Mouse (Mus musculus) stomach, embryonic 15.5 days (tissue): ENCODE results near the gene Fam71d. TPM values are rescaled to one million over a fixed set of nuclear protein-coding genes. Genes with fewer than 3 reads are reported as not detected.

Experiments
- ATAC-seq: fragments of 200-750 bp; cut with Nextera tagmentation; 2 replicates; pipeline ENCODE4 v1.8.0; 2017; ENCODE audit warnings: low read depth, moderate number of reproducible peaks, moderate TSS enrichment; ENCODE audit not compliant: insufficient read depth, low FRiP score
- H3K27ac ChIP-seq: fragments of 300-500 bp; sonication (generic); 2 replicates; pipeline ENCODE4 v1.5.1; 2015; ENCODE audit warnings: mild to moderate bottlenecking, inconsistent platforms
- H3K27me3 ChIP-seq: fragments of 300-500 bp; sonication (generic); replicated peaks from 2 replicates; pipeline ENCODE4 v1.6.1; 2015; ENCODE audit warnings: inconsistent platforms
- H3K36me3 ChIP-seq: fragments of 300-500 bp; sonication (generic); 2 replicates; pipeline ENCODE4 v1.6.1; 2015; ENCODE audit warnings: inconsistent platforms
- H3K4me1 ChIP-seq: fragments of 300-500 bp; sonication (generic); 2 replicates; pipeline ENCODE4 v1.6.1; 2015; ENCODE audit warnings: inconsistent platforms
- H3K4me2 ChIP-seq: fragments of 300-500 bp; sonication (generic); 2 replicates; pipeline ENCODE4 v1.6.1; 2015; ENCODE audit warnings: mild to moderate bottlenecking, inconsistent platforms
- H3K4me3 ChIP-seq: fragments of 300-500 bp; sonication (generic); replicated peaks from 2 replicates; pipeline ENCODE4 v1.5.1; 2015; ENCODE audit warnings: inconsistent platforms
- H3K9ac ChIP-seq: fragments of 300-500 bp; sonication (generic); 2 replicates; pipeline ENCODE4 v1.6.1; 2015; ENCODE audit warnings: inconsistent platforms
- H3K9me3 ChIP-seq: fragments of 300-500 bp; sonication (generic); 2 replicates; pipeline ENCODE4 v1.6.1; 2016; ENCODE audit warnings: inconsistent platforms
- WGBS: fragments of 180-500 bp; shearing (Covaris S2); methylation state at CpG from one replicate; pipeline ENCODE4 v1.1.7; 2015; 5-methylcytosine and 5-hydroxymethylcytosine counted together
- polyA plus RNA-seq: library from polyadenylated mRNA; unstranded; fragments of >200 nt; fragmentation: Nextera tagmentation; extraction: Ambion mirVana; gene quantifications from 2 replicates; pipeline ENCODE4 v1.2.1, GENCODE M21; 2015

The Fam71d gene
- polyA plus RNA-seq, 1 experiment from 2014 or later, result not detected

GRCm38 (mm10) chr12:78727723-78728122, 36.4 kb downstream of the Fam71d start:
- WGBS, result 45% methylated on average over 4 of the region's 4 CpGs
- Histone ChIP-seq H3K9me3 (no peaks in the 10 kb centered on the region), H3K9ac (no peak overlapping the region), H3K36me3 (no peaks in the 10 kb centered on the region), H3K27ac (no peak overlapping the region), H3K4me1 (no peaks in the 10 kb centered on the region), H3K27me3 (no peaks in the 10 kb centered on the region), H3K4me3 (no peak overlapping the region), H3K4me2 (no peak overlapping the region)
- no peak for ATAC-seq

- Histone ChIP-seq H3K9me3 (no peaks in the 10 kb centered on the region), H3K9ac (no peak overlapping the region), H3K4me3 (no peak overlapping the region), H3K36me3 (no peaks in the 10 kb centered on the region), H3K4me2 (no peak overlapping the region), H3K27ac (no peak overlapping the region), H3K4me1 (no peaks in the 10 kb centered on the region; the same call in 1 of the 2 replicates), H3K27me3 (no peaks in the 10 kb centered on the region)
- 28% methylated on average over 2 of the region's 2 CpGs for WGBS
- no peak for ATAC-seq
Observed at GRCm38 (mm10) chr12:78739633-78740032, 48.3 kb downstream of the Fam71d start.

- Histone ChIP-seq H3K9me3 (no peaks in the 10 kb centered on the region), H3K9ac (no peak overlapping the region), H3K36me3 (no peaks in the 10 kb centered on the region), H3K27me3 (no peaks in the 10 kb centered on the region), H3K4me2 (no peak overlapping the region), H3K4me3 (no peak overlapping the region), H3K27ac (no peak overlapping the region), H3K4me1 (no peaks in the 10 kb centered on the region; the same call in 1 of the 2 replicates)
- no peak for ATAC-seq
- 76% methylated on average over 2 of the region's 2 CpGs for WGBS
Observed at GRCm38 (mm10) chr12:78740289-78740688, 49.0 kb downstream of the Fam71d start.

- Histone ChIP-seq H3K27ac (no peak overlapping the region), H3K4me1 (peaks cover 4% of the 10 kb centered on the region; the same call in 1 of the 2 replicates), H3K9me3 (no peaks in the 10 kb centered on the region), H3K9ac (no peak overlapping the region), H3K27me3 (no peaks in the 10 kb centered on the region), H3K36me3 (no peaks in the 10 kb centered on the region), H3K4me3 (no peak overlapping the region), H3K4me2 (no peak overlapping the region)
- no peak for ATAC-seq
- WGBS, result 76% methylated on average over 6 of the region's 6 CpGs
Observed at GRCm38 (mm10) chr12:78746226-78746625, 54.9 kb downstream of the Fam71d start.

GRCm38 (mm10) chr12:78747406-78747805, 56.1 kb downstream of the Fam71d start:
- H3K36me3 ChIP-seq, result no peaks in the 10 kb centered on the region
- H3K27ac ChIP-seq, result no peak overlapping the region
- no peaks in the 10 kb centered on the region for H3K9me3 ChIP-seq
- peaks cover 4% of the 10 kb centered on the region; the same call in 1 of the 2 replicates for H3K4me1 ChIP-seq
- peak overlapping the region; percentile 89; the same call in 1 of the 2 replicates for H3K4me2 ChIP-seq
- H3K9ac ChIP-seq, result no peak overlapping the region
- WGBS, result 26% methylated on average over 1 of the region's 1 CpGs
- peak overlapping the region; percentile 81; the same call in 1 of the 2 replicates for H3K4me3 ChIP-seq
- no peaks in the 10 kb centered on the region for H3K27me3 ChIP-seq
- no peak for ATAC-seq

GRCm38 (mm10) chr12:78748113-78748512, 56.8 kb downstream of the Fam71d start:
- Histone ChIP-seq H3K36me3 (no peaks in the 10 kb centered on the region), H3K9me3 (no peaks in the 10 kb centered on the region), H3K27me3 (no peaks in the 10 kb centered on the region), H3K4me3 (peak overlapping the region; percentile 81), H3K4me2 (peak overlapping the region; percentile 89), H3K9ac (peak overlapping the region; percentile 77), H3K27ac (peak overlapping the region; percentile 65; the same call in 1 of the 2 replicates), H3K4me1 (peaks cover 4% of the 10 kb centered on the region; the same call in 1 of the 2 replicates)
- 0% methylated on average over 10 of the region's 10 CpGs for WGBS
- ATAC-seq, result no peak

GRCm38 (mm10) chr12:78748557-78749377, 57.4 kb downstream of the Fam71d start, which contains the start of gene Mpp5:
TSS of gene Mpp5 (plus strand) at chr12:78748907.
- WGBS, result under 1% methylated on average over 87 of the region's 98 CpGs
- H3K9me3 ChIP-seq, result no peaks in the 10 kb centered on the region
- ATAC-seq, result peak; percentile 100

GRCm38 (mm10) chr12:78749378-78749801, 58.1 kb downstream of the Fam71d start:
- Histone ChIP-seq H3K4me3 (peak overlapping the region; percentile 81), H3K27ac (peak overlapping the region; percentile 95), H3K4me2 (peak overlapping the region; percentile 53), H3K9ac (peak overlapping the region; percentile 82), H3K4me1 (peaks cover 4% of the 10 kb centered on the region; the same call in 1 of the 2 replicates), H3K27me3 (no peaks in the 10 kb centered on the region), H3K36me3 (no peaks in the 10 kb centered on the region), H3K9me3 (no peaks in the 10 kb centered on the region)
- under 1% methylated on average over 25 of the region's 25 CpGs for WGBS
- peak; percentile 20 for ATAC-seq

More at GRCm38 (mm10) chr12:78748557-78749377, 57.4 kb downstream of the Fam71d start, which contains the start of gene Mpp5:
- Histone ChIP-seq H3K9ac (peak within 1 kb of the TSS; percentile 82), H3K4me3 (peak within 1 kb of the TSS; percentile 81), H3K27ac (peak within 1 kb of the TSS; percentile 95), H3K27me3 (no peaks in the 10 kb centered on the region), H3K4me2 (peak within 1 kb of the TSS; percentile 89), H3K36me3 (no peaks in the 10 kb centered on the region), H3K4me1 (peaks cover 4% of the 10 kb centered on the region; the same call in 1 of the 2 replicates)

- H3K27ac ChIP-seq, result no peak overlapping the region
- no peaks in the 10 kb centered on the region for H3K9me3 ChIP-seq
- H3K4me1 ChIP-seq, result no peaks in the 10 kb centered on the region
Observed at GRCm38 (mm10) chr12:78761979-78762378, 70.6 kb downstream of the Fam71d start.

GRCm38 (mm10) chr12:78769031-78769713, 77.8 kb downstream of the Fam71d start:
- WGBS, result 62% methylated on average over 6 of the region's 6 CpGs
- Histone ChIP-seq H3K9me3 (no peaks in the 10 kb centered on the region), H3K27me3 (no peaks in the 10 kb centered on the region), H3K36me3 (no peaks in the 10 kb centered on the region), H3K9ac (no peak overlapping the region), H3K4me3 (no peak overlapping the region), H3K4me1 (no peaks in the 10 kb centered on the region), H3K4me2 (no peak overlapping the region), H3K27ac (no peak overlapping the region)
- no peak for ATAC-seq

More at GRCm38 (mm10) chr12:78761979-78762378, 70.6 kb downstream of the Fam71d start:
- Histone ChIP-seq H3K36me3 (no peaks in the 10 kb centered on the region), H3K27me3 (no peaks in the 10 kb centered on the region), H3K9ac (no peak overlapping the region), H3K4me2 (no peak overlapping the region), H3K4me3 (no peak overlapping the region)
- ATAC-seq, result no peak

GRCm38 (mm10) chr12:78773211-78773610, 81.9 kb downstream of the Fam71d start:
- no peak overlapping the region for H3K27ac ChIP-seq
- H3K4me3 ChIP-seq, result no peak overlapping the region
- WGBS, result 53% methylated on average over 2 of the region's 2 CpGs
- H3K4me1 ChIP-seq, result no peaks in the 10 kb centered on the region
- no peak overlapping the region for H3K4me2 ChIP-seq
- ATAC-seq, result no peak
- H3K36me3 ChIP-seq, result no peaks in the 10 kb centered on the region
- no peak overlapping the region for H3K9ac ChIP-seq
- H3K9me3 ChIP-seq, result no peaks in the 10 kb centered on the region
- H3K27me3 ChIP-seq, result no peaks in the 10 kb centered on the region

GRCm38 (mm10) chr12:78777916-78778315, 86.6 kb downstream of the Fam71d start:
- ATAC-seq, result no peak
- peaks cover 3% of the 10 kb centered on the region; the same call in 1 of the 2 replicates for H3K4me1 ChIP-seq

More at GRCm38 (mm10) chr12:78777916-78778315, 86.6 kb downstream of the Fam71d start:
- no peak overlapping the region for H3K9ac ChIP-seq
- H3K36me3 ChIP-seq, result no peaks in the 10 kb centered on the region
- H3K27ac ChIP-seq, result no peak overlapping the region
- 37% methylated on average over 2 of the region's 2 CpGs for WGBS
- H3K4me2 ChIP-seq, result no peak overlapping the region
- no peaks in the 10 kb centered on the region for H3K27me3 ChIP-seq
- H3K4me3 ChIP-seq, result no peak overlapping the region
- H3K9me3 ChIP-seq, result no peaks in the 10 kb centered on the region
